Mouse (Mus musculus) liver, embryonic 14.5 days (tissue): Measurements from ENCODE around the gene Cox19.

Experiments
- CTCF ChIP-seq: IDR thresholded peaks from 2 replicates; pipeline ENCODE4 v1.5.1; 2016; ENCODE audit warnings: antibody characterized with exemption, low read depth, control low read depth
- EP300 ChIP-seq: IDR thresholded peaks from 2 replicates; pipeline ENCODE4 v1.6.1; 2016; ENCODE audit warnings: antibody characterized with exemption, low read depth

- TF ChIP-seq EP300: no peak
- 0 out of 2 replicates have a peak, but pooled peaks have one; percentile 4 for TF ChIP-seq CTCF
Measured at GRCm38 (mm10) chr5:139373126-139373525, 21.9 kb upstream of the Cox19 start.
